In the genomic region with DNA sequence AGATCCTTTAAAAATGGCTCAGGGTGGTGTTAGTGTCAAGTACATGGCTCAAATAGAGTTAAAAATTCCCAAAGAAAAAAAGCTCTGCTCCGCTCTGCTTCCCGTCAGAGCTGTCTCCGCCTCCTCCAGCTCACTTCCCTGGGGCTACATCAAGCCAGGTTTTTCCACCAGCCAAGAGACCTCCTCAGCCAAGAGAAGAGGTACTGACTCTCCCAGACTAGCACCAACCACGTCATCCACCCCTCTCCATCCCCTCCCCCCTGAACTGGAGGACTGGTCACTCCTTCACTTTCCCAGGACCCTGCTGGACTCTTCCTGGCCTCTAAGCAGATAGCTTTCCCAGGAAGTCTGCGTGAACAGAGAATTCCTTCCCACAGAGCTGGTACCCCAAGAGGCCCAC, we compare ENCODE assay signal across 8 mouse cellular contexts. TPM values are rescaled to one million over a fixed set of nuclear protein-coding genes. Genes with fewer than 3 reads are reported as not detected.
DNase-seq lines count a peak whose midpoint lies in the region; ATAC-seq and TF ChIP-seq lines count a peak whose summit lies in the region.

No protein-coding gene starts in this region.

- peak overlapping the region; percentile 6; the same call in 1 of the 2 replicates for H3K27ac ChIP-seq in ES-Bruce4 (ENCODE audit: insufficient read depth, low read length)
- H3K27ac ChIP-seq in forebrain, embryonic 10.5 days, result peak overlapping the region; percentile 99
- H3K27ac ChIP-seq in heart, embryonic 15.5 days, result peak overlapping the region; percentile 94
- peak overlapping the region; percentile 92 for H3K27ac ChIP-seq in lung, postnatal 0 days (ENCODE audit: low read length)
- H3K27ac ChIP-seq in stomach, embryonic 14.5 days (ENCODE audit: low read length), result peak overlapping the region; percentile 91

- TF ChIP-seq CTCF in ES-Bruce4 (IDR thresholded peaks at IDR 0.05; ENCODE audit: low read depth, low read length), result no peak
- TF ChIP-seq CTCF in lung, postnatal 0 days (IDR thresholded peaks at IDR 0.05), result no peak

- peaks cover 10% of the 10 kb centered on the region for H3K36me3 ChIP-seq in ES-Bruce4 (ENCODE audit: control insufficient read depth, insufficient read depth, low read length, poor library complexity, severe bottlenecking)
- peaks cover 63% of the 10 kb centered on the region for H3K36me3 ChIP-seq in forebrain, embryonic 10.5 days (replicated peaks)
- peaks cover 29% of the 10 kb centered on the region; the same call in 1 of the 2 replicates for H3K36me3 ChIP-seq in heart, embryonic 15.5 days
- H3K36me3 ChIP-seq in lung, postnatal 0 days (ENCODE audit: insufficient read depth, low read length), result 0 out of 2 replicates have a peak, but pooled peaks cover 12% of the 10 kb centered on the region
- peaks cover 17% of the 10 kb centered on the region for H3K36me3 ChIP-seq in stomach, embryonic 14.5 days (ENCODE audit: control insufficient read depth, insufficient read depth, low read length)

- TF ChIP-seq POLR2A in ES-Bruce4 (IDR thresholded peaks at IDR 0.05; ENCODE audit: insufficient read depth, low read length), result no peak

- peak overlapping the region; percentile 89 for H3K9ac ChIP-seq in ES-Bruce4 (ENCODE audit: low read depth, poor library complexity, severe bottlenecking)
- peak overlapping the region; percentile 90 for H3K9ac ChIP-seq in heart, embryonic 15.5 days
- H3K9ac ChIP-seq in lung, postnatal 0 days (replicated peaks; ENCODE audit: low read depth), result peak overlapping the region; percentile 67; the same call in 1 of the 2 replicates
- no peak overlapping the region for H3K9ac ChIP-seq in stomach, embryonic 14.5 days (replicated peaks; ENCODE audit: low read depth, low read length)

- WGBS in forebrain, embryonic 10.5 days, result 2% methylated on average over 5 of the region's 5 CpGs
- WGBS in heart, embryonic 15.5 days, result 4% methylated on average over 5 of the region's 5 CpGs
- 12% methylated on average over 5 of the region's 5 CpGs for WGBS in lung, postnatal 0 days
- WGBS in stomach, embryonic 14.5 days, result 0% methylated on average over 5 of the region's 5 CpGs

- peak overlapping the region; percentile 98 for H3K4me2 ChIP-seq in heart, embryonic 15.5 days
- H3K4me2 ChIP-seq in lung, postnatal 0 days (replicated peaks; ENCODE audit: low read depth, low read length), result peak overlapping the region; percentile 95
- peak overlapping the region; percentile 91 for H3K4me2 ChIP-seq in stomach, embryonic 14.5 days (replicated peaks; ENCODE audit: low read depth, low read length)

- peaks cover 2% of the 10 kb centered on the region for H3K4me1 ChIP-seq in ES-Bruce4 (ENCODE audit: control insufficient read depth, insufficient read depth, low read length)
- H3K4me1 ChIP-seq in forebrain, embryonic 10.5 days, result peaks cover 49% of the 10 kb centered on the region
- H3K4me1 ChIP-seq in heart, embryonic 15.5 days (replicated peaks), result peaks cover 24% of the 10 kb centered on the region
- peaks cover 5% of the 10 kb centered on the region; the same call in 1 of the 2 replicates for H3K4me1 ChIP-seq in lung, postnatal 0 days (ENCODE audit: insufficient read depth, low read depth, low read length)
- H3K4me1 ChIP-seq in stomach, embryonic 14.5 days (ENCODE audit: control insufficient read depth, insufficient read depth, low read length), result peaks cover 19% of the 10 kb centered on the region; the same call in 1 of the 2 replicates

- ATAC-seq in heart, embryonic 15.5 days (replicated peaks; ENCODE audit: insufficient number of reproducible peaks, insufficient read depth, low FRiP score, low read depth), result peak; percentile 75
- peak; percentile 86 for ATAC-seq in lung, postnatal 0 days
- ATAC-seq in stomach, embryonic 14.5 days (ENCODE audit: insufficient number of reproducible peaks, insufficient read depth, low FRiP score, low read depth), result peak; percentile 85

- peak overlapping the region; percentile 35 for H3K4me3 ChIP-seq in ES-Bruce4 (ENCODE audit: low read depth, low read length)
- H3K4me3 ChIP-seq in forebrain, embryonic 10.5 days, result peak overlapping the region; percentile 94
- peak overlapping the region; percentile 96 for H3K4me3 ChIP-seq in heart, embryonic 15.5 days
- H3K4me3 ChIP-seq in lung, postnatal 0 days (ENCODE audit: low read depth, low read length), result peak overlapping the region; percentile 64
- H3K4me3 ChIP-seq in stomach, embryonic 14.5 days (ENCODE audit: low read depth, low read length), result peak overlapping the region; percentile 94

- no peaks in the 10 kb centered on the region for H3K9me3 ChIP-seq in ES-Bruce4 (replicated peaks; ENCODE audit: control insufficient read depth, insufficient read depth, low read length, poor library complexity, severe bottlenecking)
- H3K9me3 ChIP-seq in forebrain, embryonic 10.5 days, result no peaks in the 10 kb centered on the region
- H3K9me3 ChIP-seq in heart, embryonic 15.5 days (replicated peaks), result no peaks in the 10 kb centered on the region
- H3K9me3 ChIP-seq in lung, postnatal 0 days (ENCODE audit: low read length), result no peaks in the 10 kb centered on the region
- no peaks in the 10 kb centered on the region for H3K9me3 ChIP-seq in stomach, embryonic 14.5 days (ENCODE audit: control insufficient read depth, low read depth, low read length)

- DNase-seq in adrenal gland, postnatal 25 days, result peak; percentile 49
- DNase-seq in forebrain, embryonic 10.5 days (ENCODE audit: extremely low spot score, low spot score), result peak; percentile 53
- peak; percentile 81 for DNase-seq in kidney, postnatal 10 days
- DNase-seq in lung, postnatal 0 days (ENCODE audit: low spot score), result peak; percentile 93
- no peak for DNase-seq in spleen, postnatal 10 days (ENCODE audit: low spot score in 2 of 2)

- H3K27me3 ChIP-seq in ES-Bruce4 (ENCODE audit: control insufficient read depth, insufficient read depth, low read length, poor library complexity, severe bottlenecking), result no peaks in the 10 kb centered on the region
- peaks cover 1% of the 10 kb centered on the region; the same call in 1 of the 2 replicates for H3K27me3 ChIP-seq in forebrain, embryonic 10.5 days (ENCODE audit: poor library complexity, severe bottlenecking)
- no peaks in the 10 kb centered on the region for H3K27me3 ChIP-seq in heart, embryonic 15.5 days
- no peaks in the 10 kb centered on the region for H3K27me3 ChIP-seq in lung, postnatal 0 days (replicated peaks; ENCODE audit: insufficient read depth, low read length)
- H3K27me3 ChIP-seq in stomach, embryonic 14.5 days (ENCODE audit: control insufficient read depth, insufficient read depth, low read length), result no peaks in the 10 kb centered on the region

- no peak for TF ChIP-seq EP300 in ES-Bruce4 (IDR thresholded peaks at IDR 0.05; ENCODE audit: insufficient read depth, low read depth, low read length)
- TF ChIP-seq EP300 in lung, postnatal 0 days (IDR thresholded peaks at IDR 0.05), result no peak

RNA-seq across cellular contexts. Expression of gene Dtx3, which starts 0.9 kb away (rescaled TPM):
- polyA plus RNA-seq in ES-Bruce4 (2011; ENCODE audit: insufficient read depth, insufficient read length, low read depth, missing spikeins), result 49.8 and 50.8 TPM in 2 replicates
- 89.7 and 96.8 TPM in 2 replicates for total RNA-seq in adrenal gland, postnatal 25 days (2021)
- polyA plus RNA-seq in forebrain, embryonic 10.5 days (2016; fragmentation: Nextera tagmentation; extraction: Ambion mirVana), result 106 and 108 TPM in 2 replicates
- 63.5 and 86.0 TPM in 2 replicates for polyA plus RNA-seq in heart, embryonic 15.5 days (2015; fragmentation: Nextera tagmentation; extraction: Ambion mirVana)
- polyA plus RNA-seq in lung, postnatal 0 days (2015; fragmentation: Nextera tagmentation; extraction: Ambion mirVana), result 47.5 and 47.8 TPM in 2 replicates
- 123 and 125 TPM in 2 replicates for polyA plus RNA-seq in stomach, embryonic 14.5 days (2014; fragmentation: Nextera tagmentation; extraction: Ambion mirVana)

RNA-seq across cellular contexts. Expression of gene Arhgef25, which starts 6.5 kb away (rescaled TPM):
- 50.9 and 54.3 TPM in 2 replicates for polyA plus RNA-seq in ES-Bruce4 (2011; ENCODE audit: insufficient read depth, insufficient read length, low read depth, missing spikeins)
- total RNA-seq in adrenal gland, postnatal 25 days (2021), result 27.9 and 28.7 TPM in 2 replicates
- polyA plus RNA-seq in forebrain, embryonic 10.5 days (2016; fragmentation: Nextera tagmentation; extraction: Ambion mirVana), result 23.7 and 25.7 TPM in 2 replicates
- polyA plus RNA-seq in heart, embryonic 15.5 days (2015; fragmentation: Nextera tagmentation; extraction: Ambion mirVana), result 24.7 and 32.5 TPM in 2 replicates
- 27.9 and 37.1 TPM in 2 replicates for polyA plus RNA-seq in lung, postnatal 0 days (2015; fragmentation: Nextera tagmentation; extraction: Ambion mirVana)
- polyA plus RNA-seq in stomach, embryonic 14.5 days (2014; fragmentation: Nextera tagmentation; extraction: Ambion mirVana), result 64.0 and 71.1 TPM in 2 replicates

RNA-seq across cellular contexts. Expression of gene Pip4k2c, which starts 15.0 kb away (rescaled TPM):
- polyA plus RNA-seq in ES-Bruce4 (2011; ENCODE audit: insufficient read depth, insufficient read length, low read depth, missing spikeins), result 36.7 and 39.2 TPM in 2 replicates
- total RNA-seq in adrenal gland, postnatal 25 days (2021), result 38.4 and 48.8 TPM in 2 replicates
- 21.3 and 21.4 TPM in 2 replicates for polyA plus RNA-seq in forebrain, embryonic 10.5 days (2016; fragmentation: Nextera tagmentation; extraction: Ambion mirVana)
- polyA plus RNA-seq in heart, embryonic 15.5 days (2015; fragmentation: Nextera tagmentation; extraction: Ambion mirVana), result 23.2 and 27.0 TPM in 2 replicates
- 31.0 and 35.1 TPM in 2 replicates for polyA plus RNA-seq in lung, postnatal 0 days (2015; fragmentation: Nextera tagmentation; extraction: Ambion mirVana)
- 22.7 and 22.9 TPM in 2 replicates for polyA plus RNA-seq in stomach, embryonic 14.5 days (2014; fragmentation: Nextera tagmentation; extraction: Ambion mirVana)

RNA-seq across cellular contexts. Expression of gene Slc26a10, which starts 15.9 kb away (rescaled TPM):
- polyA plus RNA-seq in ES-Bruce4 (2011; ENCODE audit: insufficient read depth, insufficient read length, low read depth, missing spikeins), result 24.6 and 35.2 TPM in 2 replicates
- total RNA-seq in adrenal gland, postnatal 25 days (2021), result 3.2 and 6.0 TPM in 2 replicates
- polyA plus RNA-seq in forebrain, embryonic 10.5 days (2016; fragmentation: Nextera tagmentation; extraction: Ambion mirVana), result 1.9 and 2.0 TPM in 2 replicates
- polyA plus RNA-seq in heart, embryonic 15.5 days (2015; fragmentation: Nextera tagmentation; extraction: Ambion mirVana), result 15.6 and 16.7 TPM in 2 replicates
- polyA plus RNA-seq in lung, postnatal 0 days (2015; fragmentation: Nextera tagmentation; extraction: Ambion mirVana), result 1.0 and 1.1 TPM in 2 replicates
- 0.34 and 0.82 TPM in 2 replicates for polyA plus RNA-seq in stomach, embryonic 14.5 days (2014; fragmentation: Nextera tagmentation; extraction: Ambion mirVana)

RNA-seq across cellular contexts. Expression of gene B4galnt1, which starts 31.4 kb away (rescaled TPM):
- 7.7 and 9.5 TPM in 2 replicates for polyA plus RNA-seq in ES-Bruce4 (2011; ENCODE audit: insufficient read depth, insufficient read length, low read depth, missing spikeins)
- 6.8 and 8.5 TPM in 2 replicates for total RNA-seq in adrenal gland, postnatal 25 days (2021)
- 4.0 and 5.0 TPM in 2 replicates for polyA plus RNA-seq in forebrain, embryonic 10.5 days (2016; fragmentation: Nextera tagmentation; extraction: Ambion mirVana)
- polyA plus RNA-seq in heart, embryonic 15.5 days (2015; fragmentation: Nextera tagmentation; extraction: Ambion mirVana), result 1.5 and 5.7 TPM in 2 replicates
- 9.1 and 9.6 TPM in 2 replicates for polyA plus RNA-seq in lung, postnatal 0 days (2015; fragmentation: Nextera tagmentation; extraction: Ambion mirVana)
- polyA plus RNA-seq in stomach, embryonic 14.5 days (2014; fragmentation: Nextera tagmentation; extraction: Ambion mirVana), result 27.7 and 29.4 TPM in 2 replicates

Comparison
In these comparisons a context has a peak if more than half of its experiments do, and no peak if none do; other contexts are left out.
1. H3K27ac ChIP-seq: peak in every context shown above with its lines; median percentile 99 in forebrain, embryonic 10.5 days; 94 in heart, embryonic 15.5 days; 92 in lung, postnatal 0 days; 91 in stomach, embryonic 14.5 days; 6 in ES-Bruce4.
2. H3K4me3 ChIP-seq: peak in every context shown above with its lines; median percentile 96 in heart, embryonic 15.5 days; 94 in forebrain, embryonic 10.5 days; 94 in stomach, embryonic 14.5 days; 64 in lung, postnatal 0 days; 35 in ES-Bruce4.
3. DNase-seq: peak in adrenal gland, postnatal 25 days (single experiment), forebrain, embryonic 10.5 days (single experiment), kidney, postnatal 10 days (single experiment) and lung, postnatal 0 days (single experiment); none in spleen, postnatal 10 days (0 of 2).
4. Peak in every context shown above with its lines, with median percentiles within 50 percentile points of each other: ATAC-seq and H3K4me2 ChIP-seq.